Mouse (Mus musculus): Measurements from ENCODE around the gene Plekhg6. TPM values are rescaled to one million over a fixed set of nuclear protein-coding genes. Genes with fewer than 3 reads are reported as not detected.

The Plekhg6 gene
- total RNA-seq, 2 experiments from 2014 or later: not detected

DNA sequence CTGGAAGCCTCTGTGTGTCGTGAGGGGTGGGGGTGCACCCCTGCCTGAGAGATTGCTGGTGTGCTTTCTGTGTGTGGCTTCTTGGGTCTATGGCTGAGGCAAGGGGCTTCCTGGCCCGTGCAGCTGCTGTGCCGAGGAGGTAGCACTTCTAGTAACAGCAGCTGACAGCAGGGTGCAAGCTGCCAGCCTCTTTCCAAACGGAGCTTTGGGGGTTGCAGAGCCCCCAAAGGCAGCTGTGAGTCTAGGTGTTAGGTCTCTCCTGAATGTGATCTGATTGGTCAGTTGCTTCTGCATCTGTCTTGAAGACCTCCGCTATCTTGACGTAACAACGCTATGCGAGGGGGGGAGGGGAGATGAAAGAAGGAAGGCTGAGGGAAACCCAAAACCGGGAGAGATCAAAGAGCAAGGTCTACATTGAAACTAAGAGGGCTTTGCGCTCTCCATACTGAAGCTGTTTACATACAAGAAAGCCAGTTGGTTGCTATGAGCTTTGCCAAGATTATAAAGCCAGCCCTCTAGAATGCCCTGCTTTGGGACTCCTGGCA, 25.3 kb downstream of the Plekhg6 start:
- no peak for DNase-seq (ENCODE audit: extremely low spot score in 1 of 2, low spot score in 1 of 2)

DNA sequence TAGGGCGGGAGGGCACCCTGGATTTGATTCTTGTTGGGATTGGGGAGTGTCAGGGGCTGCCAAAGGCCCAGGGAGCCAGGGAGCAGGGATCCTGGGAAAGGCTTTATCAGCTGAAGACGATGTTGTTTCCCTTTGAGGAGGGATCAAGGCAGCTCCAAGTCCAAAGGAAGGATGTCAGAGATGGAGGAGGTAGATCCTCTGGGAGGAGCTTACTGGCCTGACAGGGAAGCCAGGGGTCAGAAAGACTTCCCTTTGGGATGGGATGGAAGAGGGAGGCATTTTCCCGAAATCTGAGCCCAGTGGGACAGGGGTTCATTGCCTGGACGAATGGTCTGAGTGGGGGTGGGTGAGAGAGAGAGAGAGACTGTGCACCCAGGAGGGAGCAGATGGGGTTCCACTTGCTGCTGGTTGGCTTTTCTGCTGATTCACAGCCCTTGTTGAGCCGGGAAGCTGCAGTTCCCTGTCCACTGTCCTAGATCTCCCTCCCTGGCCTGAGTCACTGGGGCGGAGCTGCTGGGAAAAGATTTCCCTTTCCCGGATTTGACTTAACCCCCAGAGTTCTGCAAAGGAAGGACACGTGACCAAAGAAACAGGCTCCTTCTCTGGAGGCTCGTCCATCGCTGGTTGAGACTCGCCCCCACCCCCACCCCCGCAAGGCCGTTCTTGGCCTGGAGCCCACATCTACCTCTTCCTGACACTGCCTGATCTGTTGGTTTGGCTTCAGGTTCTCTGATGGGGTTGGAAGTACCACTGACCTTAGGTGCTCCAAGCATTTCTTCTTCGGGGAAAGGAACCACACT, 26.0 kb downstream of the Plekhg6 start:
- no peak for DNase-seq (ENCODE audit: extremely low spot score in 1 of 2, low spot score in 1 of 2)

DNA sequence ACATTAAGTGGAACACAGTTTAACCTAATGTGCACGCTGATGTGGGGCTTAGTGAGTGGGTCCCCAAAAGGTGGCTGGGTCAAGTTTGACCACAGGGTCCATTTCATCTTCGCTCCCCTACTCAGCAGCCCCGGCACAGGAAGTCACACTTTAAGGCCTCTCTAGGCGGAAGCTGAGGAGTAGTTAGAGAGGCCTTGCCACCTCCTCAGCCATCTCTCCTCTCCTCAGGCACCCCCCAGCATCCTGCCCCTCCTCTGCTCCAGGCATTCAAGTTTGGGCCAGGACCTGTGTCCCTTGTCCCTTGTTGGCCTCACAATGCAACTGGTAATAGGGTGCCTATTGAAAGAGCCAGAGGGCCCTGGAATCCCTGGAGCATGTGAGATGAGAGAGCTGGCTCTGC, 26.9 kb downstream of the Plekhg6 start:
- no peak for DNase-seq (ENCODE audit: extremely low spot score in 1 of 2, low spot score in 1 of 2)

DNA sequence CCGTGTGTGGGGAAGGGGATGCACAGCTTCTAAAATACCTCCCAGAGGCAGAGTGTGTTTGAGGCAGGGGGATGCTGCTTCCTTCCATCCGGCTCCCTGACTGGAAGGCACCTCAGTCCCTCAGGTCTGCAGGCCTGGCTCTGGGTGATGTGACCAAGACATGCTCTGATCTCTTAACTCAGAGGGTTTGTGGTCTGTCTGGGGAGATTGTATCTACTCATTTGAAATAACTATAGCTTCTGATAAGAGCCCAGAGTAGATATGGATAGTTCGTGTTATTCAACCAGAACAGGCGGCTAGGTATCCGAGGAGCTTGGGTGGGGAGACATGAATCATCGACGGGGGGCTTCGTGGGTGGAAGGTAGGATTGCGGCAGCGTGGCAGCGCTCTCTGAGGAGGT, 27.4 kb downstream of the Plekhg6 start:
- DNase-seq (ENCODE audit: extremely low spot score in 1 of 2, low spot score in 1 of 2): no peak

DNA sequence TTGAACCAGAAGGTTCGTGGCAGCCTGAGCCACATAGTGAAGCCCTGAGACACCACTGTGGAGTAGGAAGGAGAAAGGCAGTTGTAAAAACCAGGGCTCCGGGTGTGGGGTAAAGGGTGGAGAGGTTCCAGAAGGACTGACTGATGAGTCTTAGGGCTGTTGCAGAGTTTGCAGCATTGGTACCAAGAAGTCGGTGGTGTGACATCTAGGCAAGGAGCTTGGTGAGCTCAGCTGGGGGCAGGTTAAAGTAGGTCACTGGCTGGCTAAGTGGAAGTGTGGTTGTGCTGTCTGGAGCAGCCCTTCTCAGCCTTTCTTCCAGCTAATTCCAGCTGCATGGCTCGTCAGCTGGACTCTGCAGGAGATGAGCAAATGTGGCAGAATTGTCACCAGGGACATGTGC, 27.8 kb downstream of the Plekhg6 start:
- no peak for DNase-seq (ENCODE audit: extremely low spot score in 1 of 2, low spot score in 1 of 2)

DNA sequence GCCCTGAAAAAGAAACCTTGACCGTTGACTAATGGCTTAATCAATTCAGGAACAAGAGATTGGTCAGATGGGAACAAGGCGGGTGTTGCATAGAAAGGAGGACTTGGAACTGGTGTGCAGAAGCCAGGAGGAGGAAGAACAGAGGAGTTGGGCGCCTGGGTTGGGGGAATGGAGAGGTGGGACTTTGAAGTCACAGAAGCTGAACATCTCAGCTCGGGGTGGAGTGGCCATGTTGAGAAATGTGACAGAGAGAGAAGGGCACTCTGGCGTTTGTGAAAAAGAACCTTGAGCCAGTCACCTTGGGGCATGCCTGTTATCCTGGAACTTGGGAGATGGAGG, 28.6 kb downstream of the Plekhg6 start:
- no peak for DNase-seq (ENCODE audit: extremely low spot score in 1 of 2, low spot score in 1 of 2)

DNA sequence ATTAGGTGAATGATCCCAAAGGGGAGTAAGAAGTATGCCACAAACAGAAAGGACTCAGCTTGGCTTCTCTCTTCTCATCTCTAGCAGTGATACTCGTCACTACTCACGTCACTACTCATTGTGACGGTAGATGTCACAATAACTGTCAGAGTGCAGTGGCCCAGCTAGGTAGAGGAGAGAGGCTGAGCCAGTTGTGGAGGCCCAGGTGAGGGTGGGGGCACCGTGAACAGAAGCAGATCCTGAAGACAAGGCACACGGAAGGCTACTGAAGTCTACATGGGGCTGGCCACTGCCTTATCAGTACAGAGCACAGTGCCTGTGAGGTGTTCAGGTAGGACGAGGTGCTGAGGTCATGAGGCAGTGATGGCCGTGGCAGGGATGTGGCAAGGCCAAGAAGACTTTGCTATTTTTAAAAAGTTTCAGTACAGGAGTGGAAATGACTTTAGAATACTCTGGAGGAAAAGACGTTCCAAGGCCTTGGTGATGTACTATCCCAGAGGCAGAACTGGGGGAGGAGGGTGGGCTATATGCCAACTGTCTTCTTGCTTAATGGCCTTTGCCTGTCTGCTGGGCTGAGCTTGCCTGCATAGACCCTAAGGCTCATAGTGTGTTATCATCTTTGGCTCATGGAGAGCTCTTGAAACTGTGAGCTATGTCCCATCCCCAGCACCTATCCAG, 29.1 kb downstream of the Plekhg6 start:
- no peak for DNase-seq (ENCODE audit: extremely low spot score in 1 of 2, low spot score in 1 of 2)

DNA sequence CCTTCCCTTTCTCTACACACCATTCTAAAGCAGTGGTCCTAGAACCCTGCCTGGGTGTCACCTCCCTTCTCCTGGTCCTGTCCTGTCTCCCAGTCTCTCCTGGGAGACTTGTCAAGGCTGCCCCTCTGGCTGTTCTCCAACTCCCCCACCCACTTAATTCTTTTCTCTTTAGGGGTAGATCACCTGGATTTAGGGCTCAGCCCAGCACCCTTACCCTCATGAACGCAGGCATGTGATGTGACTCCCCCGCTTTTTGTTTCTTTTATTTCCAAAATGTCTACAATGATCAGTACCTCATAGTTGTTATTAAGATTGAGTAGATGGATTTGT, 29.6 kb downstream of the Plekhg6 start:
- DNase-seq (ENCODE audit: extremely low spot score in 1 of 2, low spot score in 1 of 2): no peak

DNA sequence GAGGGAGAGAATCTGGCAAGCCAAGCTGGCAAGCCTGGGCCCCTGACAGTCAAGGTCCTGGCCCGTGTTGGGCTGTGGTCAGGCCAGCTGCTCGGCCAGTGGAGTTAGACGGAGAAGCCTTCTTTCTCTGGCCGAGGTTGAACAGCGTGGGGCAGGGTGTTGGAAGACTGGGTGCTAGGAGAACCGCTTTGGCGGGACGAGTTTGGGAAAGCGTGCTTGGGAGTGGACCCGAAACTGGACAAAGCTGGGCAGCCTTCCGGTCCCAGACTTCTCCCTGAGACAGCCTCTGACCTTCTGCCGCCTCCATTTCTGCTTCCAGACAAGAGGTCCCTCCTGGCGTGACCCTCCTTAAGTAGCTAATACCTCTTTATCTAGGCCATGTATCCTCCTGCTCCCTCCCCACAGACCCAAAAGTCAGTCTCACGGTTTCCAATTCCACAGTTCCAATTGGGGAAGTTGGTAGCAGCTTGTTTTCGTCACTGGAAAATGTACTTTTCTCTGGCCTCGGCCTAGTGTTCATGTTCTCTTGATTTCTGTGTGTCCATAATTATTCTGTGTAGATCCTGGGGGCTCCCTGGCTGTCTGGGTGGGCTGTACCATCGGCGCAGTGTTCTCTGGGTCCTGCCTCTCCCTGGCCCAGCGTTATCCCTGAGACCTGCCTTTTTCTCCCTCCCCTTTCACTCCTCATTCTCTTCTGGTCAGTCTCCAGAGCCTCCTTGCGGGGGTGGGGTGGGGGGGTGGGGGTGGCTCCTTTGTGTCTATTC, 30.2 kb downstream of the Plekhg6 start:
- no peak for DNase-seq (ENCODE audit: extremely low spot score in 1 of 2, low spot score in 1 of 2)

DNA sequence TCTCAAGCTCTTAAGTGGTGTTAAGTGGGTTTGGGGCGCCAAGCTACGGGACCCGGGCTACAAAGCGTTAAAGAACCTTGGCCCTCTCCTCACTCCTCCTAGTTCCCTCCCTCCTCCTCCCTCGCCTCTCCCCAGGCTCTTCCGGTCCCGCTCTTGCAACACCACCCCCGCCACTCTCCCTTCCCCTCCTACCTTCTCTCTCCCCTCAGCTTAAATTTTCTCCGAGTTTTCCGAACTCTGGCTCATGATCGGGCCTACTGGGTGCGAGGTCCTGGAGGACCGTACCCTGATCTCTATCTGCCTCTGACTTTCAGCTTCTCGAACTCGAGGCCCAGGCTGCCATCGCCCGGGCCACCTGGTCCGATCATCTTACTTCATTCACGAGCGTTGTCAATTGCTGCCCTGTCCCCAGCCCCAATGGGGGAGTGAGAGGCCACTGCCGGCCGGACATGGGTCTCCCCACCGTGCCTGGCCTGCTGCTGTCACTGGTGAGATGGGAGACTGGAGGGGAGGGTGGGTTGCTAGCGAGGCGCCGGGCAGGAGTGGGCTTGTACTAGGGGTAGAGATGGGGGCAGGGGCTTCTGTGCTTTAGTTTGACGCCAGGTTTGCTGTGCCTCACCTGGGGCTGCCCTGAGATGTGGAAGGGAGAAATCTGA, 30.9 kb downstream of the Plekhg6 start:
- DNase-seq (ENCODE audit: extremely low spot score in 1 of 2, low spot score in 1 of 2): no peak

DNA sequence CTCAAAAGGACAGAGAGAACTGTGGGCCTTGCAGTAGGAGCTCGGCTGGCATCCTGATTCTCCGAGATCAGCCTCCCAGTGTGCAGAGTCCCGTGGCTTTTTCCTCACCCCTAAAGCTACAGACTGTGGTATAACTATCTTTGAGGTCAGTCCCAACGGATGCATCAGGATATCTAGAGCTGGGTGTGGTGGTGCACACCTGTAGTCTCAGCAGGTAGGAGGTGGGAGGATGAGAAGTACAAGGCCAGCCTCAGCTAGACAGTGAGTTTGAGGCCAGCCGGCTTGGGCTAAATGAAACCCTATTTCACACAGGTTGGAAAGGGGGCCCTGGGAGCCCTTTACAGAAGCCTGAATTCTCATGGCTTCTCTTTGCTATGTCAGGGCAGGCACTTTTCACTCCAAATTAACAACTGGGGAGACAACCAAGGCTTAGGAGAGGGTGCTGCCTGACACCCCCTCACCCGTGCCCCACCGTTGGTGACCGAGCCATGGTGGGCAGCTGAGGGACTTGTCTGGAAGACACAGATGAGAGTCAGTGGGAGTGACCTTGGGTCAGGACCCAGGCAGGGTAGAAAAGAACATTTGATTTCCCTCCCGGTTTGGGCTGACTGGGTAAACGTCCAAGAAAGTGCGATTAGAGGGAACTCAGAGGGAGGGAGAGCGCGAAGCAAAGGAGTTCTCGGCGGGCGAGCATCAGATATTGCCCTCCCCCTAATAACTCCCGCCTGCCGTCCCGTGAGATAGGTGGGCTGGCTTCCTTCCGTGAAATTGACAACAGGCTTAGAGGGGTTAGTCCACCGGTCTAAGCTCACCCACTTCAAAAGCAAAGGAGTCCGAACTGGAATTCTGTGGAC, 31.6 kb downstream of the Plekhg6 start, which contains the start of gene Tnfrsf1a:
Gene Tnfrsf1a, plus strand, starts transcription at position 642 of the 854 bp plus-strand sequence.
- no peak for DNase-seq (ENCODE audit: extremely low spot score in 1 of 2, low spot score in 1 of 2)

DNA sequence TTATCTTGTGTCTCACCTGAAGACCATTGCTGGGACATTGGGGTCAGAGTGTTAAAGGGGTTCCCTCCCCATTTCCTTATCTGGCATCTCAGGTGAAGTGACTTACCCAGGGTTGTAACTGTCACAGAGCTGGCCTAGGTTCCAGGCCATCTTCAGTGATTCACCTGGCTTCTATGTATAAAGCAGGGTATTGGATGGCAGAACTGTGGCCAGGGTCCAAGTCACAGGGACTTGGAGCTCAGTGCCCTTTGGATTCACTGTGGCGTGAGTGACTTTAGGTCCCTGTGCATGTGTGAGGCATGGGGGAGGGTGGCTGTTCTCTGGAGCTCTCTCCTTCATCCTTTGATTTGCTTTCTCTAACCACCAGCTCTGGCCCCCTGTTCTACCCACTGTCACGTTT, 34.6 kb downstream of the Plekhg6 start:
- no peak for DNase-seq (ENCODE audit: extremely low spot score in 1 of 2, low spot score in 1 of 2)

DNA sequence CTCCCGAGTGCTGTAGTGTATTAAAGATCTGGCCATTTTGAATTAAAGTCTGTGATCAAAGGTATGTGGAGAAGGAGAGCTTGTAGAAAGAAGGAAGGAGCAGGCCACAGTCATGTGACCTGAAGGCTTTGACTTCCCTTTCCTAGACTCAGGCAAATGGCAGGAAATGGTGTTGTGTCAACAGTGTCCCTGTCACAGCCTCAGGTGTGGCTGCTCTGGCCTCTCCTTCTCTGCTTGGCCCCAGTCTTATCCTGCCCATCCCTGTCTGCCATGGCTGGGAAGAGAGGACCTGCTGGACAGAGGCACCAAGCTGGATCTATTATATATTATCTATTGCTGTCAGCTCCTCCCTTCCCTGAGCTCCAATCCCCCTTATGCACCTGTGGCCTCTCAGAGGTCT, 35.0 kb downstream of the Plekhg6 start:
- DNase-seq (ENCODE audit: extremely low spot score in 1 of 2, low spot score in 1 of 2): no peak

DNA sequence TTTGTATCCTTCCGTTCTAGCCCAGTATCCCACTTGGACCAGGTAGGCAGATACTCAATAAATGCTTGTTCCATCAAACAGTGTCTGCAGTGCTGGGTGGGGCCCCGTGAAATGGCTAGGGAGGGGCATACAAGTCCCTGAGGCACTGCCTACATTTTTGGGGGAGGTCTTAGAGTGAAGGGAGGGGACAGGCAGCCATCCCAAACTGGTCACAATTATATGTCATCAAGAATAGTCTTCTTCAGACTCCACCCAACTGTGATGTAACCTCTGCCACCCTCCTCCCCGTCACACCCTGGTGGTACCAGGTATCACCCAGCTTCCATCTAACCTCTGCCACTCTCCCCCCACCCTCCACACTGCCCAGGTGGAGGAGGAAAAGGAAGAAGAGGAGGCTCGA, 35.7 kb downstream of the Plekhg6 start:
- DNase-seq (ENCODE audit: extremely low spot score in 1 of 2, low spot score in 1 of 2): no peak

DNA sequence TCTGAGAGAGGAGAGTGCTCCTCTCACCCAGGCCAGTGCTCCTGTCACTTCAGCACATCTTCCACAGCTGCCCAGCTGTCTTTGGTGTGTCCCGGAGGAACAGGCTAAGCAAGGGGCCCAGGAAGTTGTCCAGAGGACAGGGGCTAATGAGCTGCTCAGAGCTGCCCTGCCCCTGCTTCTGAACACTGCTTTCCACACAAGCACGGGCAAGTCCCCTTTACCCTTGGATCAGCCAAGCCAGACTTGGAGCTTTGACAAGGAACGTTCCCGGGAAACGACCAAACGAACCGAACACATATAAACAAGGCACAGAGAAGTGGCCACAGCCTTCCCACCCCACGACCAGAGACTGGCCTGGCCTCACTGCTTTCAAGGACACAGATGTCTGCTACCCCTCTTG, 36.5 kb downstream of the Plekhg6 start:
- DNase-seq (ENCODE audit: extremely low spot score in 1 of 2, low spot score in 1 of 2): no peak

DNA sequence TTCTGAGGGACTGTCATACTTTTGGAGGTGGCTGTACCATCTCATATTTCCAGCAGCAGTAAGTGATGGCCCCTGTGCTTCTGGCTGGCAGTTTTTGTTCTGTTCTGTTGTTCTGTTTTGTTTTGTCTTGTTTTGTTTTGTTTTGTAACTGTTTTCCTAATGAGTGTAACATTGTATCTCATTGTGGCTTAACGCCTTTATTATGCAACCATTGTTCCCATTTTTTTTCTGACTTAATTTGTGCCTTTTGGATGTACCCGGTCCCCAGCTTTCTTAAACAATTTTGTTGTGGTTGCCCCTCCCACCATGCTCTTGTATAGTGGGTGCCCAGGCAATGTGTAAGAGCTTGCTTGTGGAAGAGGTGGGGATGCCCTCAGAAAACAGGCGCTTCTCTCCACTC, 38.4 kb downstream of the Plekhg6 start:
- DNase-seq (ENCODE audit: extremely low spot score in 1 of 2, low spot score in 1 of 2): no peak

DNA sequence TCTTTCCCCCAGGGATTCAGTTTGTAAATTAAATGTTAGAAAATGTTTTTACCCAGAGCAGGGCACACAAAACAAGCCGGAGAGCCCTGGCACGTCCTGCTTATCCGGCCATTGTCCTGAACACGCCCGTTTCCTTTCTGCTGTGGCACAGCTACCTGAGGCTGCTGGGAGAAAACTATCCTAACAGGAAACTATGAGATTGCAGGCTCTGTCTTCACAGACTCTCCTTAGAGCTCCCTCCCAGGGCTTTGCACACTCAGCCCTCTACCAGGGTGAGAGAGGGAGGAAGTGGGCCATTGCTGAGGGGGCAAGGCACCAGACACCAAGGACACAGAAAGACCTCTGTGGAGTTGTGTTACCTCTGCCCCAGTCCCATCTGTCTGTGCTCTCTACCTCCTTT, 40.3 kb downstream of the Plekhg6 start:
- DNase-seq (ENCODE audit: extremely low spot score in 1 of 2, low spot score in 1 of 2): no peak

DNA sequence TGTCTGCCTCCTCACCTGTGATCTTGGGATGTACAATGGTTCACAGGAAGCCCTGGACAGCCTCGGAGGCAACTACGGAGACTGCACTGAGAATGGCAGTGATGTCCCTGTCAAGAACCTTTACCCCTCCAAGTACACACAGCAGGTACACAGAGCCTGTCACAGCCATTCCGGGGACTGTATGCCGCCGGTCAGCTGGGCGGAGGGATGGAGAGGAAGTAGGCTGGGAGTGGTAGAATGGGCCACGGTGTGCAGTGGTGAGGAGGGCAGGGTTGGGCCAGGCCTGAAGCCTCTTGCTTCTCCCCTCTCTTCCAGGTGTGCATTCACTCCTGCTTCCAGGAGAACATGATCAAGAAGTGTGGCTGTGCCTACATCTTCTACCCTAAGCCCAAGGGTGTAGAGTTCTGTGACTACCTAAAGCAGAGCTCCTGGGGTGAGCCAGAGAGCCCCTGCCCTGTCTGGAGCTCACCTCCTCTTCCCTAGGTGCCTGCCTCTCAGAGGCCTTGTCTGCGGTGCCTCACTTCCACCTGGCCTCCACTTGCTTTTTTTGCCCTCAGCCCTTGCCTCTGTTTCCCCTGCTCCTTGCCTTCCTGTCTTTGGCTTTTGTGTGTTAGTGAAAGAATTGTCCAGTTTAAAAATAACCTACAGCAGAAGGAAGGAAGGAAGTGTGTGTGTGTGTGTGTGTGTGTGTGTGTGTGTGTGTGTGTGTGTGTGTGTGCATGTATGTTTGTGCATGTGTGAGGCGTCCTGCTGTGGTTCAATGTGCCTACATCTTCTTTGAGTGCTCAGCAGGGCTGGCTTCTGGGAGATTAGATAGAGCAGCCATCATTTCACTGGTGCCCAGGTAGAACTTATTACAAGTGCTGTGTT, 41.6 kb downstream of the Plekhg6 start:
- DNase-seq (ENCODE audit: extremely low spot score in 1 of 2, low spot score in 1 of 2): no peak

DNA sequence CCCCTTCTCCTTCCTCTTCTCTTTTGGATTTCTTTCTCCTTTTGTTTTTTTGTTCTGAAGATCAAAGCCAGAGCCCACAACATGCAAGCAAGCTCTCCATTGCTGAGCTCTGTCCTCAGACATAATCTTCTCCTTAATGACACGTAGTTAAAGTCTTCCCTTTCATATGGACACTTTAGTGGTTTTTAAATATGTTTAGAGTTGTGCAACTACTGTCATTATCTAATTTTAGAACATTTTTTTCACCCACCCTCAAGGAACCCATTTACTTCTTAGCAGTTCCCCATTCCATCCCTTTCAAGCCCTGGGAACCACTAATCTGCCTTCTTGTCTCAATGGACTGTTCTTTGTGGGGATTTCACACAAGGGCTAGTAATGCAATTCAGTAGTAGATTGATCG, 46.2 kb downstream of the Plekhg6 start:
- DNase-seq (ENCODE audit: extremely low spot score in 1 of 2, low spot score in 1 of 2): no peak
